Mouse (Mus musculus): ENCODE results near the gene Arpc5. TPM values are rescaled to one million over a fixed set of nuclear protein-coding genes. Genes with fewer than 3 reads are reported as not detected.
"Not testable (repeated sequence)": the region's sequence is repeated elsewhere in the genome, so short reads cannot be mapped to it uniquely, and the experiment has no call there.

Arpc5 gene
- polyA plus RNA-seq, 1 experiment, result 85.9 TPM

DNA sequence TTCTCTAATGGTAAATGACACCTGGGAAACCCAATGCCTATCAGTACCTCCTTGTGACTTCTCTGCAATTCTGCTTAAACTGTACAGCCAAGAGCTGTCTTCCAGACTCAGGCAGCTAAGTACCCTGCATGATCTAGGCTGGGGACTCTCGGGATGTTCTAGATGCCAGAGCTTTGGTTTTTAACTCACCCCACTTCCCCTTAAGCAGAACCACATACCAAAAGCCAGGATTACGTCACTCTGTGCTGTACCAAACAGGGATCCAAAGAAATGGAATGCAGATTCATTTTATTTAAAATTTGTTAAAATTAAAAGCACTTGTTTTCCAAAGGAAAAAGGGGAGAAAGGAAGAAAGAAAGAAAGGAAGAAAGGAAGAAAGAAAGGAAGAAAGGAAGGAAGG lies 4.6 kb upstream of the Arpc5 start:
- H3K4me1 ChIP-seq (ENCODE audit: control insufficient read depth, insufficient read depth, insufficient read length, low read length), result no peaks in the 10 kb centered on the region
- H3K4me3 ChIP-seq (ENCODE audit: insufficient read depth, low read depth, low read length), result no peak overlapping the region
- H3K27ac ChIP-seq (replicated peaks; ENCODE audit: low read depth, low read length), result no peak overlapping the region

DNA sequence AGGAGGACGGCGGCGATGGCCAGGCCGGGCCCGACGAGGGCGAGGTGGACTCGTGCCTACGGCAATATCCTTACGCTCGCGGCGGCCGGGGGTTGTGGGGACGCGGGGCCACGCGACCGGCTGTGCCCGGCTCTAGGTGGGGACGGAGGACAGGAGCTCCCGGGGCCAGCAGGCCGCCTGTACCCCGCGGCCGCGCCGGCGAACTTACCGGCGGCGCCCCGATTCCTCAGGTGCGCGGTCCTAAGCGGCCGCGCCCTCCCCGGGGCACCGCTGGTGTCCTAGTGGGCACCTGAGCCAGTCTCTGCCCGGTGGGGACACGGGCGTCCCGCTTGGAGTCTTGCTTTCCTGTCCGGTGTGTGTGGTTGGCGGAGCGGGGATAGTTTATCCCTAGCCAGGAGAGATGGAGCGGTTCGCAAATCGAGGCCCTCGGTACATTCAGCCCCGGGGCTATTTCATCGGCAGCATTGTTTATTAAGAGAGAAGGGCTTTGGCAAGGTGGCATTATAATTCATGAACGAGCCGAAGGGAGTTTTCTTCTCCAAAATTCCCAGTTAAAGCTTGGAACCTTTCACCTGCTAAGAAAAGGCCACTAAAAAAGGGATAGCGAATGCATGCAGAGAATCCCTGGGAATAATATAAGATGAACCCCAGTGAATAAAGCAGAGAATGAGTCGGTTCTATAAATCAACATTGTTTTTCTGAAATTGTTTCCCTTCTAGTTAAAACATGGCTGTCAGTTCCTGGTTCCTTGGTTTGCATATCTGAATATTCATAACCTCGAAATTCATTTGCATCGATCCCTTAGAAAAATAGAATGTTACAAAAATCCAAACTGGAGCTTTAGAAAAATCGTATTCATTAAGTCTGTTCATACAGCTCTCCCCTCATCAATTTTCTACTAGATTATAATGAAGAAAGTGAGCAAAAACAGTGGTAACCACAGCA lies 734 bp downstream of the Arpc5 start:
- Histone ChIP-seq H3K4me3 (ENCODE audit: insufficient read depth, low read depth, low read length) (peak overlapping the region; percentile 98), H3K4me1 (ENCODE audit: control insufficient read depth, insufficient read depth, insufficient read length, low read length) (no peaks in the 10 kb centered on the region)

DNA sequence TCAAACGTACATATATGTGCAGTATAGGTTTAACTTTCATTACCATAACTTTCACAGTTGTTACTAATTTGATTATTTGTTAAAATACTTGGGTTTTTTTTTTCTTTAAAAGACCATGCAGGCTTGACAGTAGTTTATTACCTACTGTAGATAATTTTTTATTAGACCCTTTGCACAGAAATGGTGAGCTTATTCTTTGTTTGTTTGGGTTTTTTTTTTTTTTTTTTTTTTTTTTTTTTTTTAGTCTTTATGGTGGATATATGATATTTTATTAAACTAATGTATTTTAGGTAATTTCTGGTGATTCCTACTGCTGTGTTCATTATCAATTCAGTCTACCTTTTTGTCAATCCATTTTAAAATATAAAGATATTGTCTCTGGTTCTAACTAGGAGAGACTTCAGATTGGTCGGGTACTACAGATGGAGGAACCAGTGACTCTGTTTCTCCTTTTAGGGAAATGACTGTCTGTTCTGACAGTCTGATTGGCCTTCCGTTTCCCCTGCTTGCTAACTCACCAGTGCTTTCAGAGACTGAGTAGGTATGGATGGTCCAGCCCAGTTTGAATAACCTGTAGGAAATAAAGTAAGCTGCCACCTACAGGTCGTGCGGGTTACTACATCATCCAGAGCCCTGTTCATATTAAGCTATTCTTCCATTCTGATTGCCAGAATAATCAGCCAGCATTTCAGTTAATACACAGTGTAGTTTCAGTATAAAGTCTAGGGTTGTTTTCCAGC lies 1.6 kb downstream of the Arpc5 start:
- no peaks in the 10 kb centered on the region for H3K4me1 ChIP-seq (ENCODE audit: control insufficient read depth, insufficient read depth, insufficient read length, low read length)
- H3K27ac ChIP-seq (replicated peaks; ENCODE audit: low read depth, low read length), result no peak overlapping the region
- H3K4me3 ChIP-seq (ENCODE audit: insufficient read depth, low read depth, low read length), result no peak overlapping the region; the same call in 1 of the 2 replicates

More for the DNA sequence above, 734 bp downstream of the Arpc5 start:
- H3K27ac ChIP-seq (replicated peaks; ENCODE audit: low read depth, low read length), result peak overlapping the region; percentile 85

DNA sequence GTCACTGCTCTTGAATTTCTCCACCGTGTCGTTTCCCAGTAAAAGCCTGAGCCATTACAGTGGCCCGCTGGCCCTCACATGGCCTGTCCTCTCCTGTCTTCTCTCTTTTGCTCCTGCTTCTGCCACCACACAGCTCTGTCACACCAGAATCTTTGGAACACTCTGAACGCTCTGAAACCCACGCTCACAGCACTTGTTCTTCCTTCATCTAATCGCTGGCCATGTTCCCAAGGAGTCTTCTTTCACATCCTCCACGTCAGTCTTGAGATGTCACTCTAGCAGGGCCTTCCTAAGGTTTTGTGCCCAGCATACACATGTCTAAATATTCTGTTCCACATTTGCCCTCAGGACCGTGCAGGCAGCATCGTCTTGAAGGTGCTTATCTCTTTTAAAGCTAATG lies 4.7 kb downstream of the Arpc5 start:
- H3K4me3 ChIP-seq (ENCODE audit: insufficient read depth, low read depth, low read length), result no peak overlapping the region
- no peaks in the 10 kb centered on the region for H3K4me1 ChIP-seq (ENCODE audit: control insufficient read depth, insufficient read depth, insufficient read length, low read length)
- H3K27ac ChIP-seq (replicated peaks; ENCODE audit: low read depth, low read length), result no peak overlapping the region

DNA sequence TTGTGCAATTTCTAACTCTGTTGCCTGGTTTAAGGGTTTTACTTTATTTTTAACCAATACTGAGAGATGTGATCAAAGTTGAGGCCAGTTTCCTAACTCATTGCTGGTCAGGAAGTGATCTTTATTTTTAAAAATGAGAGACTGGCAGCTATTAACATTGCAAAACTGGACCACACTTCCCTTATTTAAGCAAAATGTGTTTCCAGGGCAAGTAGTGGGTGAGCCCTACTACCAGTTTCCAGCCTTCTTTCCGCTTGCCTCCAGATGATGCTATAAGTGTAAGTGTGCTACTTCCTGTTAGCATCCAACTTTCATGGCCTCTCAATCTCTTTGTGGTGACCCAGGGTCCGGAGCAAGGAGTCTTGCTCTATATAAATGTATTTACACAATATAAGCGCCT lies 8.3 kb downstream of the Arpc5 start:
- not testable (repeated sequence) for H3K4me1 ChIP-seq (ENCODE audit: control insufficient read depth, insufficient read depth, insufficient read length, low read length); H3K27ac ChIP-seq (replicated peaks; ENCODE audit: low read depth, low read length); H3K4me3 ChIP-seq (ENCODE audit: insufficient read depth, low read depth, low read length)

GRCm38 (mm10) chr1:152779071-152779737 lies 12.9 kb downstream of the Arpc5 start:
- Histone ChIP-seq H3K4me1 (ENCODE audit: control insufficient read depth, insufficient read depth, insufficient read length, low read length) (no peaks in the 10 kb centered on the region), H3K4me3 (ENCODE audit: insufficient read depth, low read depth, low read length) (no peak overlapping the region), H3K27ac (replicated peaks; ENCODE audit: low read depth, low read length) (no peak overlapping the region)

DNA sequence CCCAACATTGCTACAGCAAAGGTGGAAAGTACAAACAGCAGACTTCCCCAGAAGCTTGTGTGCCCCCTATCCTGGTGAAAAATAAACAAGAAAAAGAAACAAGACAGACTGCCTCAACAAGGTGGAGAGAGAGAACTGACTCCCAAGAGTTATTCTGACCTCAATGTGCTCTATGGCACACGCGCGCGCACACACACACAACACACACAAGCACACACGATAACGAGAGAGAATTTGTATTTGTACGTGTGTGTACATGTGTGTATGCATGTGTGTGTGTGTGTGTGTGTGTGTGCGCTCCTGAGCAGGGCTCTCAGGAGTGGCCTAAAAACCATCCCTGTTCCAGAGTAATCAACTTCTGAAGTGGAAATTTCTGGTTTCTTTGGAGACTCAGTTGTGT lies 18.3 kb downstream of the Arpc5 start:
- Histone ChIP-seq H3K27ac (replicated peaks; ENCODE audit: low read depth, low read length) (no peak overlapping the region), H3K4me1 (ENCODE audit: control insufficient read depth, insufficient read depth, insufficient read length, low read length) (no peaks in the 10 kb centered on the region), H3K4me3 (ENCODE audit: insufficient read depth, low read depth, low read length) (no peak overlapping the region)

DNA sequence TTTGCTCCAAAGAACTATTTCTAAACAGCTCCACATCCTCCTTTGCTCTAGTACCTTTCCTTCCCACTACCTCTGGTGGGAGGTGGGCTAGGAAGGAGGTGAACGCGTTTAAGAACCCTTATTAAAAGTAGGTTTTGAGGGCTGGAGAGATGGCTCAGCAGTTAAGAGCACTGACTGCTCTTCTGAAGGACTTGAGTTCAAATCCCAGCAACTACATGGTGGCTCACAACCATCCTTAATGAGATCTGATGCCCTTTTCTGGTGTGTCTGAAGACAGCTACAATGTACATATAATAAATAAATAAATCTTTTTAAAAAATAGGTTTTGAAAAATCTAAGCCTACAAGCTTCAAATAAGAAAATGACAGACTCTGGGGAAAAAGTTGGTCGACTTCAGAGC lies 19.1 kb downstream of the Arpc5 start:
- not testable (repeated sequence) for H3K4me1 ChIP-seq (ENCODE audit: control insufficient read depth, insufficient read depth, insufficient read length, low read length); H3K27ac ChIP-seq (replicated peaks; ENCODE audit: low read depth, low read length); H3K4me3 ChIP-seq (ENCODE audit: insufficient read depth, low read depth, low read length)

- Histone ChIP-seq H3K4me3 (ENCODE audit: insufficient read depth, low read depth, low read length) (no peak overlapping the region), H3K4me1 (ENCODE audit: control insufficient read depth, insufficient read depth, insufficient read length, low read length) (no peaks in the 10 kb centered on the region), H3K27ac (replicated peaks; ENCODE audit: low read depth, low read length) (no peak overlapping the region)
Observed at GRCm38 (mm10) chr1:152786953-152787352, 20.6 kb downstream of the Arpc5 start.

GRCm38 (mm10) chr1:152788121-152788660 lies 21.8 kb downstream of the Arpc5 start:
- Histone ChIP-seq H3K4me3 (ENCODE audit: insufficient read depth, low read depth, low read length) (no peak overlapping the region), H3K4me1 (ENCODE audit: control insufficient read depth, insufficient read depth, insufficient read length, low read length) (no peaks in the 10 kb centered on the region), H3K27ac (replicated peaks; ENCODE audit: low read depth, low read length) (no peak overlapping the region)

- Histone ChIP-seq H3K27ac (replicated peaks; ENCODE audit: low read depth, low read length) (no peak overlapping the region), H3K4me1 (ENCODE audit: control insufficient read depth, insufficient read depth, insufficient read length, low read length) (no peaks in the 10 kb centered on the region), H3K4me3 (ENCODE audit: insufficient read depth, low read depth, low read length) (no peak overlapping the region)
Observed at GRCm38 (mm10) chr1:152790254-152790653, 23.9 kb downstream of the Arpc5 start.

GRCm38 (mm10) chr1:152790821-152791220 lies 24.5 kb downstream of the Arpc5 start:
- no peak overlapping the region for H3K27ac ChIP-seq (replicated peaks; ENCODE audit: low read depth, low read length)
- H3K4me3 ChIP-seq (ENCODE audit: insufficient read depth, low read depth, low read length), result no peak overlapping the region
- H3K4me1 ChIP-seq (ENCODE audit: control insufficient read depth, insufficient read depth, insufficient read length, low read length), result no peaks in the 10 kb centered on the region

GRCm38 (mm10) chr1:152791269-152791668 lies 24.9 kb downstream of the Arpc5 start:
- Histone ChIP-seq H3K4me1 (ENCODE audit: control insufficient read depth, insufficient read depth, insufficient read length, low read length) (no peaks in the 10 kb centered on the region), H3K27ac (replicated peaks; ENCODE audit: low read depth, low read length) (no peak overlapping the region)

GRCm38 (mm10) chr1:152792736-152793494 lies 26.6 kb downstream of the Arpc5 start:
- Histone ChIP-seq H3K27ac (replicated peaks; ENCODE audit: low read depth, low read length) (no peak overlapping the region), H3K4me1 (ENCODE audit: control insufficient read depth, insufficient read depth, insufficient read length, low read length) (no peaks in the 10 kb centered on the region; the same call in 1 of the 2 replicates), H3K4me3 (ENCODE audit: insufficient read depth, low read depth, low read length) (no peak overlapping the region)

More at GRCm38 (mm10) chr1:152791269-152791668, 24.9 kb downstream of the Arpc5 start:
- H3K4me3 ChIP-seq (ENCODE audit: insufficient read depth, low read depth, low read length), result no peak overlapping the region
